Mouse (Mus musculus): Measurements from ENCODE around the gene Syn2. TPM values are rescaled to one million over a fixed set of nuclear protein-coding genes. Genes with fewer than 3 reads are reported as not detected.

The Syn2 gene
- polyA plus RNA-seq, 1 experiment from 2014 or later: 4.7 TPM

GRCm38 (mm10) chr6:115320927-115321714, 186.4 kb downstream of the Syn2 start:
- WGBS: 88% methylated on average over 8 of the region's 8 CpGs
- H3K4me3 ChIP-seq: no peak overlapping the region
- DNase-seq (ENCODE audit: low spot score): no peak
- no peaks in the 10 kb centered on the region for H3K4me1 ChIP-seq (replicated peaks)
- H3K27me3 ChIP-seq (ENCODE audit: insufficient read depth, poor library complexity, severe bottlenecking): no peaks in the 10 kb centered on the region
- no peaks in the 10 kb centered on the region for H3K36me3 ChIP-seq
- no peaks in the 10 kb centered on the region for H3K9me3 ChIP-seq
- no peak overlapping the region for H3K27ac ChIP-seq

DNA sequence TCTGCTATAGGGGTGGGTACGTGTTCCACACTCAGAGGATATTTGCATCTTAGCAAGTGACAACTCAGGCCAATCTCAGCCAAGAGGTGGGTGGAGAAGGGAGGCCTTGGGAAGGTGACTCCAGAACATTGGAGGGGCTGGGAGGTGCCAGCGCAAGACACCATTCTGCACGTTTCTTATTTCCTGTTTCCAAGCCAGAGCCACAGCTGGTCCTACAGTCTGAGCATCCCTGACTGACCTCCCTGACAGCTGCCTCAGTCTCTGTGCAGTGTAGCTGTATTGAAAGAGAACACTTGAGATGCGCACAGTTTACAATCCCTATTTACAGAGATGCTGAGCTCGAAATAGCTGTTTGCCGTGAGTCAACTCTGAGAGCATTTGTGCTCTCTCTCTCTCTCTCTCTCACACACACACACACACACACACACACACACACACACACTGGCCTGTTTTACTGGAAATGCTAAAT, 187.2 kb downstream of the Syn2 start:
- WGBS: 83% methylated on average over 6 of the region's 6 CpGs

GRCm38 (mm10) chr6:115322956-115323355, 188.3 kb downstream of the Syn2 start:
- no peaks in the 10 kb centered on the region for H3K9me3 ChIP-seq
- no peak overlapping the region for H3K4me3 ChIP-seq
- no peaks in the 10 kb centered on the region for H3K36me3 ChIP-seq
- DNase-seq (ENCODE audit: low spot score): no peak
- H3K27me3 ChIP-seq (ENCODE audit: insufficient read depth, poor library complexity, severe bottlenecking): no peaks in the 10 kb centered on the region
- WGBS: 94% methylated on average over 5 of the region's 5 CpGs
- H3K27ac ChIP-seq: no peak overlapping the region
- H3K4me1 ChIP-seq (replicated peaks): no peaks in the 10 kb centered on the region

More for the DNA sequence above, 187.2 kb downstream of the Syn2 start:
- Histone ChIP-seq H3K4me1 (replicated peaks) (no peaks in the 10 kb centered on the region), H3K4me3 (no peak overlapping the region), H3K27ac (no peak overlapping the region), H3K36me3 (no peaks in the 10 kb centered on the region), H3K27me3 (ENCODE audit: insufficient read depth, poor library complexity, severe bottlenecking) (no peaks in the 10 kb centered on the region), H3K9me3 (no peaks in the 10 kb centered on the region)
- no peak for DNase-seq (ENCODE audit: low spot score)

DNA sequence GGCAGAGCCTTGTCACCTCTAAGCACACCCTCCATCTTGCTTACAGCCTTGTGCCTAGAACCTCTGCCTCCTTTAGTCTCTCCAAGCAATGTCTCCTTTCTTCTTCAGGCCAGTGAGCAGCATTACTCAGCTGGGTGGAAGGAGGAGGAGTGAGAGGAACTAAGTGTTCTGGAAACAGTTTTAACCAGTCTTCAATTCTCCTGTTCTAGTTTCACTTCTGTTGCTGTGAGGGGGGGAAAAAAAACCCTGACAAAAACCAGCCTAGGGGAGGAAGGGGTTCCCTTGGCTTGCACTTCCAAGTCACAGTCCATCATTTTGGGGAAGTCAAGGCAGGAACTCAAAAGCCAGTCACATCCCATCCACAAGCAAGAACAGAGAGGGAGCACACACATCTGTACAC, 196.3 kb downstream of the Syn2 start:
- Histone ChIP-seq H3K4me1 (replicated peaks) (peaks cover 7% of the 10 kb centered on the region), H3K27me3 (ENCODE audit: insufficient read depth, poor library complexity, severe bottlenecking) (no peaks in the 10 kb centered on the region), H3K9me3 (no peaks in the 10 kb centered on the region), H3K36me3 (no peaks in the 10 kb centered on the region), H3K27ac (no peak overlapping the region), H3K4me3 (no peak overlapping the region)
- no peak for DNase-seq (ENCODE audit: low spot score)

Other genes with a start within 250 kb of the Syn2 start
- 73.3 and 86.6 TPM in 2 replicates for gene Vgll4, start 164.9 kb upstream of the Syn2 start, polyA plus RNA-seq (2016; fragmentation: Nextera tagmentation; extraction: Ambion mirVana)
- 83.0 and 94.2 TPM in 2 replicates for gene Tamm41, start 97.0 kb upstream of the Syn2 start, polyA plus RNA-seq (2016; fragmentation: Nextera tagmentation; extraction: Ambion mirVana)
- gene Gm17482, start 92.4 kb downstream of the Syn2 start, polyA plus RNA-seq (2016; fragmentation: Nextera tagmentation; extraction: Ambion mirVana): not detected in 2 replicates
- 0.25 and 0.29 TPM in 2 replicates for gene Timp4, start 117.3 kb downstream of the Syn2 start, polyA plus RNA-seq (2016; fragmentation: Nextera tagmentation; extraction: Ambion mirVana)
- 0.20 TPM in 1 of 2 replicates, not detected in the other for gene Pparg, start 226.0 kb downstream of the Syn2 start, polyA plus RNA-seq (2016; fragmentation: Nextera tagmentation; extraction: Ambion mirVana)

All from hindbrain, embryonic 10.5 days (tissue).